Mouse (Mus musculus) olfactory bulb, adult 2 months (tissue): ENCODE measurements around the gene Zfp687.

Experiments used
- CTCF ChIP-seq: fragments of 200-500 bp; IDR thresholded peaks from 2 replicates; pipeline ENCODE4 v1.5.1; 2012; ENCODE audit warnings: low read depth, mild to moderate bottlenecking, low read length, moderate library complexity; ENCODE audit not compliant: insufficient read depth
- POLR2A ChIP-seq: fragments of 200-500 bp; IDR thresholded peaks from 2 replicates; pipeline ENCODE4 v1.6.1; 2012; ENCODE audit warnings: mild to moderate bottlenecking, low read depth, low read length, moderate library complexity; ENCODE audit not compliant: insufficient read depth

DNA sequence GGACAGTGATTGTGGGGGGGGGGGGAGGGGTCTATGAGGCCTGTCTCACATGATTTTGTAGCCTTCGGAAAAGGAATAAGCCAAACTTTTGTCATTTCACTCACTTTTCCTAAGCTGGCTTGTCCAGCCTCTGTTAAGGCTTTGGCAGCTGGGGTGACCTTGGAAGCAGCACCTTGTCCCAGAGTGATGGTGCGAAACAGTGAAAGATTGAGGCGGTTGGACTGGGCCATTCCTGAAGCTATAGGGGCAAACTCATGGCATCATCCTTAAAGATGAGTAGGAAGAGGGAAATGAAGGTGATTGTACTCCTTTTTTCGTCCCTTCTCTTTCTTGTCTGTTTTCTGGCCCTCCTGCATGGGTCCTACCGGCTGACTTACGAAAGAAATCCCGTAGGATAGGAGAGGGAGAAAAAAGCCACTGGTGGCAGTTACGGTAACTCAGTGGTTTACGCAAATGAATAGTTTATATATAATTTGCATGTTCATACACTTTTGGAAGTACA, 41.2 kb downstream of the Zfp687 start:
- TF ChIP-seq CTCF = no peak
- no peak for TF ChIP-seq POLR2A
